Comparison of ENCODE assay signal across 22 mouse cellular contexts in genomic region chr11:76896360-76896759, GRCm38 (mm10). TPM values are rescaled to one million over a fixed set of nuclear protein-coding genes. Genes with fewer than 3 reads are reported as not detected.
DNase-seq lines count a peak whose midpoint lies in the region; ATAC-seq lines count a peak whose summit lies in the region.
"Had no signal": no experiment of that assay in that cellular context is flagged by ENCODE, and none has a peak within 500 bp of the region (broad histone marks: within the 10 kb centered on the region; RNA-seq: fewer than 3 reads in every experiment).

No protein-coding gene starts in this region.

- H3K4me1 ChIP-seq in kidney, embryonic 15.5 days = peaks cover 61% of the 10 kb centered on the region
- H3K4me1 ChIP-seq in liver, embryonic 11.5 days (replicated peaks; ENCODE audit: control insufficient read depth, insufficient read depth, low read length) = peaks cover 12% of the 10 kb centered on the region
- H3K4me1 ChIP-seq in forebrain, embryonic 10.5 days = peaks cover 13% of the 10 kb centered on the region
- H3K4me1 ChIP-seq: forebrain, embryonic 15.5 days; hindbrain, embryonic 13.5 days; midbrain, embryonic 15.5 days had no signal

- H3K4me2 ChIP-seq in kidney, embryonic 15.5 days = no peak overlapping the region
- H3K4me2 ChIP-seq in liver, embryonic 11.5 days = no peak overlapping the region
- H3K4me2 ChIP-seq: forebrain, embryonic 15.5 days; heart, embryonic 12.5 days; hindbrain, embryonic 13.5 days; limb, embryonic 13.5 days; midbrain, embryonic 15.5 days; neural tube, embryonic 15.5 days had no signal

- H3K9me3 ChIP-seq in kidney, embryonic 15.5 days (replicated peaks) = no peaks in the 10 kb centered on the region
- H3K9me3 ChIP-seq in liver, embryonic 11.5 days (ENCODE audit: control insufficient read depth, low read length) = no peaks in the 10 kb centered on the region
- H3K9me3 ChIP-seq in forebrain, embryonic 10.5 days = no peaks in the 10 kb centered on the region
- H3K9me3 ChIP-seq: forebrain, embryonic 15.5 days; heart, embryonic 12.5 days; hindbrain, embryonic 13.5 days; limb, embryonic 13.5 days; megakaryocyte, embryonic 14.5 days; midbrain, embryonic 15.5 days; neural tube, embryonic 15.5 days had no signal

- H3K9ac ChIP-seq in kidney, embryonic 15.5 days = no peak overlapping the region
- H3K9ac ChIP-seq in liver, embryonic 11.5 days (ENCODE audit: low read depth, low read length) = no peak overlapping the region
- H3K9ac ChIP-seq: forebrain, embryonic 15.5 days; heart, embryonic 12.5 days; hindbrain, embryonic 13.5 days; limb, embryonic 13.5 days; liver, embryonic 14.5 days; midbrain, embryonic 15.5 days; neural tube, embryonic 15.5 days had no signal

- no peaks in the 10 kb centered on the region for H3K27me3 ChIP-seq in kidney, embryonic 15.5 days
- H3K27me3 ChIP-seq in liver, embryonic 11.5 days (replicated peaks; ENCODE audit: control insufficient read depth, insufficient read depth, low read length) = no peaks in the 10 kb centered on the region
- H3K27me3 ChIP-seq in forebrain, embryonic 10.5 days (ENCODE audit: poor library complexity, severe bottlenecking) = no peaks in the 10 kb centered on the region
- H3K27me3 ChIP-seq: forebrain, embryonic 15.5 days; heart, embryonic 12.5 days; hindbrain, embryonic 13.5 days; limb, embryonic 13.5 days; megakaryocyte, embryonic 14.5 days; midbrain, embryonic 15.5 days; neural tube, embryonic 15.5 days had no signal

- ATAC-seq in kidney, embryonic 15.5 days (replicated peaks; ENCODE audit: low FRiP score) = no peak
- no peak for ATAC-seq in liver, embryonic 11.5 days (replicated peaks; ENCODE audit: low FRiP score)
- ATAC-seq: forebrain, embryonic 15.5 days; inflammation-experienced regulatory T-cells, adult 6 months; midbrain, embryonic 15.5 days had no signal

- no peaks in the 10 kb centered on the region for H3K36me3 ChIP-seq in kidney, embryonic 15.5 days
- H3K36me3 ChIP-seq in liver, embryonic 11.5 days (ENCODE audit: control insufficient read depth, insufficient read depth, low read length) = no peaks in the 10 kb centered on the region
- no peaks in the 10 kb centered on the region for H3K36me3 ChIP-seq in forebrain, embryonic 10.5 days (replicated peaks)
- H3K36me3 ChIP-seq: forebrain, embryonic 15.5 days; heart, embryonic 12.5 days; hindbrain, embryonic 13.5 days; limb, embryonic 13.5 days; midbrain, embryonic 15.5 days; neural tube, embryonic 15.5 days had no signal

- no peak for DNase-seq in kidney, adult 8-10 months
- peak; percentile 50 for DNase-seq in adipocyte (ENCODE audit: low spot score)
- DNase-seq in kidney, postnatal 4 days = peak; percentile 32 to 49
- DNase-seq in lung, postnatal 25 days (ENCODE audit: low spot score) = peak; percentile 45
- DNase-seq in liver, embryonic 11.5 days (ENCODE audit: low spot score) = no peak
- no peak for DNase-seq in forebrain, embryonic 10.5 days (ENCODE audit: extremely low spot score, low spot score)
- DNase-seq: adrenal gland, adult 8-10 months; cerebellum, adult 8-10 months; right cerebral cortex, postnatal 14 days; thymus, postnatal 14 days had no signal

- 43% methylated on average over 6 of the region's 6 CpGs for WGBS in kidney, embryonic 15.5 days
- 58% methylated on average over 6 of the region's 6 CpGs for WGBS in liver, embryonic 11.5 days
- 84% methylated on average over 6 of the region's 6 CpGs for WGBS in forebrain, embryonic 10.5 days

- H3K27ac ChIP-seq in kidney, embryonic 15.5 days = peak overlapping the region; percentile 82
- H3K27ac ChIP-seq in liver, embryonic 11.5 days (ENCODE audit: low read depth, low read length) = no peak overlapping the region
- H3K27ac ChIP-seq in forebrain, embryonic 10.5 days = no peak overlapping the region
- H3K27ac ChIP-seq: forebrain, embryonic 15.5 days; hindbrain, embryonic 13.5 days; limb, embryonic 13.5 days; liver, embryonic 14.5 days; midbrain, embryonic 15.5 days; neural tube, embryonic 15.5 days had no signal

- no peak overlapping the region for H3K4me3 ChIP-seq in kidney, embryonic 15.5 days (replicated peaks)
- H3K4me3 ChIP-seq in liver, embryonic 11.5 days (ENCODE audit: low read depth, low read length) = no peak overlapping the region
- no peak overlapping the region for H3K4me3 ChIP-seq in forebrain, embryonic 10.5 days
- H3K4me3 ChIP-seq: forebrain, embryonic 15.5 days; heart, embryonic 12.5 days; hindbrain, embryonic 13.5 days; limb, embryonic 13.5 days; megakaryocyte, embryonic 14.5 days; midbrain, embryonic 15.5 days; myocyte; neural tube, embryonic 15.5 days had no signal

RNA-seq across cellular contexts. Expression of gene Tmigd1, which starts 5.6 kb away (rescaled TPM):
- polyA plus RNA-seq in kidney, embryonic 15.5 days (2015; fragmentation: Nextera tagmentation; extraction: Ambion mirVana) = 1.7 and 2.8 TPM in 2 replicates
- not detected in 2 replicates for polyA plus RNA-seq in liver, embryonic 11.5 days (2014; fragmentation: Nextera tagmentation; extraction: Ambion mirVana)
- not detected in 2 replicates for polyA plus RNA-seq in forebrain, embryonic 10.5 days (2016; fragmentation: Nextera tagmentation; extraction: Ambion mirVana)
- polyA plus RNA-seq: embryonic facial prominence, embryonic 11.5 days; forebrain, embryonic 15.5 days; heart, embryonic 12.5 days; hindbrain, embryonic 13.5 days; limb, embryonic 13.5 days; liver, embryonic 14.5 days; midbrain, embryonic 15.5 days; myocyte; neural tube, embryonic 15.5 days had no signal

RNA-seq across cellular contexts. Expression of gene Blmh, which starts 28.2 kb away (rescaled TPM):
- polyA plus RNA-seq in kidney, embryonic 15.5 days (2015; fragmentation: Nextera tagmentation; extraction: Ambion mirVana) = 175 and 176 TPM in 2 replicates
- polyA plus RNA-seq in liver, embryonic 11.5 days (2014; fragmentation: Nextera tagmentation; extraction: Ambion mirVana) = 107 and 116 TPM in 2 replicates
- 206 and 209 TPM in 2 replicates for polyA plus RNA-seq in forebrain, embryonic 10.5 days (2016; fragmentation: Nextera tagmentation; extraction: Ambion mirVana)

RNA-seq across cellular contexts. Expression of gene Cpd, which starts 49.5 kb away (rescaled TPM):
- polyA plus RNA-seq in kidney, embryonic 15.5 days (2015; fragmentation: Nextera tagmentation; extraction: Ambion mirVana) = 16.8 and 17.5 TPM in 2 replicates
- polyA plus RNA-seq in liver, embryonic 11.5 days (2014; fragmentation: Nextera tagmentation; extraction: Ambion mirVana) = 14.4 and 14.5 TPM in 2 replicates
- polyA plus RNA-seq in forebrain, embryonic 10.5 days (2016; fragmentation: Nextera tagmentation; extraction: Ambion mirVana) = 8.2 and 9.0 TPM in 2 replicates

Comparison
In these comparisons a context has a peak if more than half of its experiments do, and no peak if none do; other contexts are left out.
1. DNase-seq: peak in adipocyte (single experiment), kidney, postnatal 4 days (2 of 2) and lung, postnatal 25 days (single experiment); none in kidney, adult 8-10 months (0 of 2), liver, embryonic 11.5 days (single experiment) and forebrain, embryonic 10.5 days (single experiment).